9 mouse cellular contexts compared by ENCODE assay signal in the genomic region with DNA sequence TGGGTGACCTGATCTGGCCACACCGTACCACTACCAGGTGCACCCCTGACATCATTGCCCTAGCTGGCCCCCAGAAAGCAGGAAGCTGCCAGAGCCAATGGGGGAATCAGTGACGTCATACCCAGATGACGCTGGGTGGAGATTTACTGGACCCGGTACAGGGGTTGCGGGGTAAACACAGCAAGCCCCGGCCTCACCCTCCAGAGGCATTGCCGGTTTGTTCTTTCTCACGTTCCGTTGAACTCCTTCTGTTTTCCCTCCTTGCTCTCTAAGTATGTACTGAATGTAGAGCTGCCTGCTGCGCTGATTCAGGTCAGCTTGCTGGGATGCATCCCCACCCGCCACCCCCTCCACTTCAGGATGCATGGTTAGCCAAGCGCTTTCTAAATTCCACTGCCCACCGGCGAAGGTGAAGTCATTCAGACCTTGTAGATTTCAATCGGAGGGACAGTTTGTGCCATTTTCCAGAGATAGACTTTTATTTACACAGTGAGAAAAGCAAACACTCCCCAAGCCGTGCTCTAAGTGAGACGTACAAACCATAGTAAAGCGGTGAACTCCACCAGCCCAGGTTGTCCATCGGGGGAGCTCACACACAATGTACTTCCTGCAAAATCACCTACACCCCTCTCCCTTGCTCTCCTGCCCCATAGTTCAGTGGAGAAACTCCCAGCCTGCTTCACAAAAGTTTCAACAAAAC.
A peak's percentile ranks its signal among the peaks of the same experiment; 100 is the strongest.
DNase-seq lines count a peak whose midpoint lies in the region; ATAC-seq and TF ChIP-seq lines count a peak whose summit lies in the region.
"Had no signal": no experiment of that assay in that cellular context is flagged by ENCODE, and none has a peak within 500 bp of the region (broad histone marks: within the 10 kb centered on the region; RNA-seq: fewer than 3 reads in every experiment).

No protein-coding gene starts in this region.

- peak; percentile 12; the same call in 1 of the 2 replicates for TF ChIP-seq CTCF in heart, adult 2 months (IDR thresholded peaks at IDR 0.05)
- TF ChIP-seq CTCF in Patski (IDR thresholded peaks at IDR 0.05) = peak; percentile 52
- TF ChIP-seq CTCF in intestine, postnatal 0 days (IDR thresholded peaks at IDR 0.05; ENCODE audit: low read depth) = 0 out of 2 replicates have a peak, but pooled peaks have one; percentile 12
- TF ChIP-seq CTCF in lung, postnatal 0 days (IDR thresholded peaks at IDR 0.05) = peak; percentile 28

- no peak for DNase-seq in heart, adult 2 months
- no peak for DNase-seq in heart, postnatal 10 days
- peak; percentile 75 for DNase-seq in Patski (ENCODE audit: low read depth, low spot score)
- peak; percentile 70 for DNase-seq in lung, postnatal 0 days (ENCODE audit: low spot score)
- DNase-seq in testis, postnatal 10 days (ENCODE audit: low spot score) = no peak
- DNase-seq in adrenal gland, postnatal 4 days (ENCODE audit: low spot score in 2 of 2) = no peak
- no peak for DNase-seq in gastrocnemius, postnatal 25 days

- H3K4me1 ChIP-seq in heart, adult 2 months (ENCODE audit: control insufficient read depth, insufficient read depth, low read length) = peaks cover 25% of the 10 kb centered on the region
- H3K4me1 ChIP-seq in intestine, postnatal 0 days (replicated peaks; ENCODE audit: control insufficient read depth, insufficient read depth, low read length) = peaks cover 4% of the 10 kb centered on the region; the same call in 1 of the 2 replicates
- H3K4me1 ChIP-seq in lung, postnatal 0 days (ENCODE audit: insufficient read depth, low read depth, low read length) = peaks cover 29% of the 10 kb centered on the region

- peak overlapping the region; percentile 50 for H3K9ac ChIP-seq in heart, adult 2 months (ENCODE audit: low read depth, low read length)
- H3K9ac ChIP-seq in intestine, postnatal 0 days (ENCODE audit: low read depth, low read length) = no peak overlapping the region
- 0 out of 2 replicates have a peak overlapping the region, but pooled peaks have one; percentile 3 for H3K9ac ChIP-seq in lung, postnatal 0 days (replicated peaks; ENCODE audit: low read depth)
- H3K9ac ChIP-seq: midbrain, embryonic 12.5 days had no signal

- WGBS in heart, adult 2 months = 43% methylated on average over 19 of the region's 19 CpGs
- WGBS in intestine, postnatal 0 days = 33% methylated on average over 19 of the region's 19 CpGs
- 31% methylated on average over 19 of the region's 19 CpGs for WGBS in lung, postnatal 0 days

- no peak for TF ChIP-seq EP300 in heart, adult 2 months (IDR thresholded peaks at IDR 0.05; ENCODE audit: insufficient read depth, low read depth, low read length)
- TF ChIP-seq EP300 in lung, postnatal 0 days (IDR thresholded peaks at IDR 0.05) = peak; percentile 95

- no peaks in the 10 kb centered on the region for H3K9me3 ChIP-seq in intestine, postnatal 0 days (ENCODE audit: control insufficient read depth)
- H3K9me3 ChIP-seq in lung, postnatal 0 days (ENCODE audit: low read length) = no peaks in the 10 kb centered on the region
- H3K9me3 ChIP-seq: midbrain, embryonic 12.5 days had no signal

- CTCF ChIA-PET in Patski (lab: Charles Lee) = interaction anchor here (1.1 to 2.0 kb wide), 6 partner anchors 16 to 167 kb away, joined by 3 to 6 read pairs (median 5); no protein-coding TSS in a partner anchor

- ATAC-seq in Patski = peak; percentile 65
- ATAC-seq in intestine, postnatal 0 days = no peak
- peak; percentile 62 for ATAC-seq in lung, postnatal 0 days

- no peak overlapping the region for H3K4me3 ChIP-seq in heart, adult 2 months
- no peak overlapping the region for H3K4me3 ChIP-seq in intestine, postnatal 0 days (ENCODE audit: low read depth, low read length)
- H3K4me3 ChIP-seq in lung, postnatal 0 days (ENCODE audit: low read depth, low read length) = no peak overlapping the region
- H3K4me3 ChIP-seq: midbrain, embryonic 12.5 days had no signal

- H3K4me2 ChIP-seq in intestine, postnatal 0 days (replicated peaks; ENCODE audit: low read depth) = 0 out of 2 replicates have a peak overlapping the region, but pooled peaks have one; percentile 21
- peak overlapping the region; percentile 14; the same call in 1 of the 2 replicates for H3K4me2 ChIP-seq in lung, postnatal 0 days (replicated peaks; ENCODE audit: low read depth, low read length)
- H3K4me2 ChIP-seq: midbrain, embryonic 12.5 days had no signal

- H3K36me3 ChIP-seq in heart, adult 2 months (ENCODE audit: control insufficient read depth, insufficient read depth, low read length) = no peaks in the 10 kb centered on the region
- H3K36me3 ChIP-seq in intestine, postnatal 0 days (ENCODE audit: control insufficient read depth, insufficient read depth) = no peaks in the 10 kb centered on the region
- no peaks in the 10 kb centered on the region for H3K36me3 ChIP-seq in lung, postnatal 0 days (ENCODE audit: insufficient read depth, low read length)
- H3K36me3 ChIP-seq: midbrain, embryonic 12.5 days had no signal

- H3K79me2 ChIP-seq in heart, adult 2 months (replicated peaks; ENCODE audit: control insufficient read depth, insufficient read depth, low read length) = no peaks in the 10 kb centered on the region

- H3K27me3 ChIP-seq in heart, adult 2 months (ENCODE audit: control insufficient read depth, insufficient read depth, low read length) = no peaks in the 10 kb centered on the region
- no peaks in the 10 kb centered on the region for H3K27me3 ChIP-seq in Patski
- H3K27me3 ChIP-seq in intestine, postnatal 0 days (replicated peaks; ENCODE audit: control insufficient read depth, insufficient read depth, low read length) = no peaks in the 10 kb centered on the region
- H3K27me3 ChIP-seq in lung, postnatal 0 days (replicated peaks; ENCODE audit: insufficient read depth, low read length) = no peaks in the 10 kb centered on the region
- H3K27me3 ChIP-seq: midbrain, embryonic 12.5 days had no signal

- no peak for TF ChIP-seq POLR2A in heart, adult 2 months (IDR thresholded peaks at IDR 0.05; ENCODE audit: insufficient read depth, low read depth, low read length)

- peak overlapping the region; percentile 76 for H3K27ac ChIP-seq in heart, adult 2 months
- no peak overlapping the region for H3K27ac ChIP-seq in intestine, postnatal 0 days (ENCODE audit: low read depth, low read length)
- peak overlapping the region; percentile 79 for H3K27ac ChIP-seq in lung, postnatal 0 days (ENCODE audit: low read length)
- H3K27ac ChIP-seq: midbrain, embryonic 12.5 days had no signal

- POLR2A ChIA-PET in Patski (lab: Charles Lee) = interaction anchor here (1.3 to 1.6 kb wide), 3 partner anchors 17 to 224 kb away, joined by 3 to 9 read pairs (median 8); no protein-coding TSS in a partner anchor

- intact Hi-C loops in heart, adult 2 months (cut with DNase I) = loop anchor here (5.0 kb wide), 1 partner anchor 41 kb away; no protein-coding TSS in a partner anchor
- intact Hi-C loops in heart, postnatal 10 days (cut with DNase I) = no loop called here

- in situ Hi-C loops in Patski (cut with MboI; ENCODE audit: low pct_unique_long_range_greater_than_20kb) = loop anchor here (25.0 kb wide), 1 partner anchor 1701 kb away; a partner anchor contains a TSS

Comparison
In these comparisons a context has a peak if more than half of its experiments do, and no peak if none do; other contexts are left out.
1. DNase-seq: peak in Patski (single experiment) and lung, postnatal 0 days (single experiment); none in heart, adult 2 months (0 of 2), heart, postnatal 10 days (0 of 2), testis, postnatal 10 days (single experiment), adrenal gland, postnatal 4 days (0 of 2) and gastrocnemius, postnatal 25 days (single experiment).
2. Peak in every context shown above with its lines, with median percentiles within 50 percentile points of each other: CTCF ChIP-seq.